Mouse (Mus musculus) heart, adult 2 months (tissue): ENCODE results near the gene Gm49405. TPM values are rescaled to one million over a fixed set of nuclear protein-coding genes. Genes with fewer than 3 reads are reported as not detected.
"Not testable (repeated sequence)": the region's sequence is repeated elsewhere in the genome, so short reads cannot be mapped to it uniquely, and the experiment has no call there.

ENCODE experiments used
- DNase-seq, 2 experiments: peaks; one replicate each; pipeline ENCODE4 v3.0.0; 2021
- H3K27ac ChIP-seq: fragments of 200-600 bp; 2 replicates; pipeline ENCODE4 v1.8.1; 2022
- H3K27me3 ChIP-seq: fragments of 200-500 bp; 2 replicates; pipeline ENCODE4 v1.6.1; 2012; ENCODE audit warnings: mild to moderate bottlenecking, low read length, inconsistent platforms, mixed read lengths; ENCODE audit not compliant: control insufficient read depth, insufficient read depth
- H3K36me3 ChIP-seq: fragments of 200-500 bp; 2 replicates; pipeline ENCODE4 v1.6.1; 2012; ENCODE audit warnings: low read length, inconsistent platforms; ENCODE audit not compliant: control insufficient read depth, insufficient read depth
- H3K4me1 ChIP-seq: fragments of 200-500 bp; 2 replicates; pipeline ENCODE4 v1.6.1; 2011; ENCODE audit warnings: low read length; ENCODE audit not compliant: control insufficient read depth, insufficient read depth
- H3K4me3 ChIP-seq: fragments of 200-600 bp; 2 replicates; pipeline ENCODE4 v1.8.1; 2022
- H3K79me2 ChIP-seq: fragments of 200-500 bp; replicated peaks from 2 replicates; pipeline ENCODE4 v1.6.1; 2012; ENCODE audit warnings: mild to moderate bottlenecking, inconsistent platforms, low read length, moderate library complexity, mixed read lengths; ENCODE audit not compliant: control insufficient read depth, insufficient read depth
- H3K9ac ChIP-seq: fragments of 200-500 bp; 2 replicates; pipeline ENCODE4 v1.6.1; 2012; ENCODE audit warnings: low read depth, mild to moderate bottlenecking, control low read depth, inconsistent platforms, low read length, mixed read lengths
- CTCF ChIP-seq: fragments of 200-600 bp; IDR thresholded peaks from 2 replicates; pipeline ENCODE4 v1.8.1; 2022; ENCODE audit warnings: antibody characterized with exemption, mild to moderate bottlenecking, moderate library complexity
- EP300 ChIP-seq: fragments of 200-500 bp; IDR thresholded peaks from 2 replicates; pipeline ENCODE4 v1.6.1; 2011; ENCODE audit warnings: low read depth, low read length, control low read depth; ENCODE audit not compliant: insufficient read depth
- POLR2A ChIP-seq: fragments of 200-500 bp; IDR thresholded peaks from 2 replicates; pipeline ENCODE4 v1.6.1; 2011; ENCODE audit warnings: mild to moderate bottlenecking, low read depth, low read length, control low read depth; ENCODE audit not compliant: insufficient read depth
- WGBS: fragments of 180-500 bp; shearing (Covaris S2); methylation state at CpG from one replicate; pipeline ENCODE4 v1.1.7; 2018; 5-methylcytosine and 5-hydroxymethylcytosine counted together
- intact Hi-C: fragments of 180-260 bp; cut with DNase I; formaldehyde crosslinking; loops from one replicate; pipeline ENCODE4 v1.15.1; 2025
- polyA plus RNA-seq: library from polyadenylated mRNA; depleted of rRNA; stranded (reverse); fragments of >200 nt; gene quantifications from 2 replicates; pipeline ENCODE4 v1.2.3, GENCODE M21; 2012
- total RNA-seq, 2 experiments: library from RNA; stranded (reverse); gene quantifications; 2 replicates each; pipeline ENCODE4 v1.2.3; 2021

Gene Gm49405
- total and polyA plus RNA-seq, 3 experiments, result 1.0 to 11.0 (median 1.7) TPM

DNA sequence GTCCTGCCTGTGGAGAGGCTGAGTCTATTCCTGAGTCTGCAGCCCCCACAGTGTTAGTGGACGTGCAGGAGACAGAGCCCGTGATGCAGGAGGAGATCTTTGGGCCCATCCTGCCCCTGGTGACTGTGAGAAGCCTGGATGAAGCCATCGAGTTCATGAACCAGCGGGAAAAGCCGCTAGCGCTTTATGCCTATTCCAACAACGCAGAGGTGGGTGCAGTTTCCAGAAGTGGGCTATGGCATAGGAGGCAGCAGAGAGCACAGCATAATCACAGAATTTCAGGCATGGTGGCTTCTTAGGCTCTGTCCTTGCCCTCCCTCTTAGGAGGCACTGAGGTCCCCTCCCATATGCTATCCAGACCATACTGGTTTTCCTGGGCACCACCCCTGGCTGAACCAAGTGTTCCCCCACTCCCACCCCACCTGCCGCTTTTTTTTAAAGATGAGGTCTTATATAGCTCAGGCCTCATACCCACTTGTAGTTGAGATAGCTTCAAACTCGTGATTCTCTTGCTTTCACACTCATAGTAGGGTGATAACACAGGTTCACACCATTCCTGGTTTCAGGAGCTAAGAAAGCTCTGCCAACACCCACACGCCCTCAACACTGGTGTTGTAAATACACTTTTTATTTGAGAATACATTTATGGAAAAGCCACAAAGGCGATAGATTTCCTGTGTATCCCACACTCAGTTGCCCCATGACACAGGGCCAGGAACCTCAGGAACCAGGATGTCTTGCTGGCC, 33.9 kb upstream of the Gm49405 start:
- no peaks in the 10 kb centered on the region for H3K27me3 ChIP-seq
- no peak overlapping the region for H3K9ac ChIP-seq
- no peak overlapping the region for H3K4me3 ChIP-seq
- no peak for DNase-seq
- no peaks in the 10 kb centered on the region for H3K36me3 ChIP-seq
- 70% methylated on average over 11 of the region's 11 CpGs for whole genome bisulfite sequencing
- TF ChIP-seq EP300, result no peak
- TF ChIP-seq CTCF, result peak; percentile 11; the same call in 1 of the 2 replicates
- H3K4me1 ChIP-seq, result no peaks in the 10 kb centered on the region
- intact Hi-C loops, result no loop called here
- no peaks in the 10 kb centered on the region for H3K79me2 ChIP-seq
- no peak overlapping the region for H3K27ac ChIP-seq

DNA sequence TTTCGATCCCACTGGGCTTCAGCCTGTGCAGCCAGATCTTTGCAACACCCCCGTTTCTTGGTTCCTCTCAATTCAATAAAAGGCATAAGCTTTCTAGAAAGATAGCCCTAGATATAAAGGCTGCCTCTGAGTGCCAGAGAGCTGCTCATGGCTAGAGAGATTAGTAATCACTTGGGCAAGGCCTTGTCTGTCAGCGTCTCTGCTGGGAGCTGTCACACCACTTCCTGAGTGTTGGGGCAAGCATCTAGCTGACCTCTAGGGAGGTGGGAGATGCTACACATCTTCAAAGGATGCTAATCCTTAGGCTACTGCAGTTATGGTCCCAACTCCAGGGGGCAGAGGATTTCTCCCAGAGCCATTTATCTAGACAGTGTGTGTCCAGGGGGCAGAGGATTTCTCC, 33.2 kb upstream of the Gm49405 start:
- intact Hi-C loops, result no loop called here
- no peak for DNase-seq
- Histone ChIP-seq H3K79me2 (no peaks in the 10 kb centered on the region), H3K4me3 (no peak overlapping the region), H3K4me1 (no peaks in the 10 kb centered on the region), H3K27ac (no peak overlapping the region), H3K27me3 (no peaks in the 10 kb centered on the region), H3K9ac (no peak overlapping the region), H3K36me3 (no peaks in the 10 kb centered on the region)
- WGBS, result 43% methylated on average over 3 of the region's 3 CpGs
- TF ChIP-seq POLR2A, result no peak
- no peak for TF ChIP-seq EP300
- TF ChIP-seq CTCF, result no peak

DNA sequence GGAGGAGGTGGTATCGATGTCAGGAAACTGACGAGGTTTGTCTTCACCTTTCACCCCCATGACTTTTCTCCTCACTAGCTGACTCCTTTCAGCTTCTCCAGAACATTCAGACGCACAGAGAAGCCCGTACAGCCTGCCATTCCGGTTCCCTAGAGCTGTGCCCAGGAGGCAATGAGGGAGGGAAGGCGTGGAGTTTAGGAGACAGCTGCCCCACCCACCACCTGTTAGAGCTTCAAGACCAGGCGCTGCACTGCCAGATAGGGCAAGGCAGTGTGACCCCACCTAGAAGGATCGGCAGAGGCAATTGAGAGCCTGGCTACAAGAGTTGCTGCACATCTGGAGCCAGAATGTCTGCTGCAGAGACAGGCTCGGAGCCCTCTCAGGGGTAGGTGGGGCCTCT, 28.2 kb upstream of the Gm49405 start, which contains the start of gene Aldh3b2:
TSS of gene Aldh3b2 (plus strand) at position 100 of the 400 bp plus-strand sequence.
- Histone ChIP-seq H3K36me3 (no peaks in the 10 kb centered on the region), H3K27me3 (no peaks in the 10 kb centered on the region), H3K9ac (no peak within 1 kb of the TSS), H3K79me2 (no peaks in the 10 kb centered on the region), H3K27ac (no peak within 1 kb of the TSS), H3K4me3 (no peak within 1 kb of the TSS), H3K4me1 (no peaks in the 10 kb centered on the region)
- TF ChIP-seq EP300 (no peak), CTCF (no peak), POLR2A (no peak)
- intact Hi-C loops, result no loop called here
- 63% methylated on average over 9 of the region's 9 CpGs for WGBS
- no peak for DNase-seq

DNA sequence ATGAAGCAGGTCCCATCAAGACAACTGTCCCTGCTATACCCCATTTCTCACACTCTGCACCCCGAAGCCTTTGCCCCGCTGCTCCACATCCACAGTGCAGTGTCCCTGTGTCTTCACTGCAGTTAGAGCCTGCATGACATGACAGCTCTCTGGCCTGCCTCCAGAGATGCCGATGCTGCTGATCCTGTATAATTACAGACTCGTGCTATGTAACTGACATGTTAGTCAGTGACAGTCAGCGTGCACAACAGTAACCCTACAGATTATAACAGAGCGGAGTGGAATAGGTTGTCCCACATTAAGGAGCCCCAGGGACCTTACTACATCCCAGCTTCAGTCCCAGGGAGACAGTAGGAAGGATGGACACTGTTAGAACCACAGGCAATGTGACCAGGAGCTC, 25.8 kb upstream of the Gm49405 start:
- H3K4me3 ChIP-seq, H3K9ac ChIP-seq, H3K27ac ChIP-seq, H3K27me3 ChIP-seq, DNase-seq, H3K79me2 ChIP-seq, H3K36me3 ChIP-seq, H3K4me1 ChIP-seq, intact Hi-C loops: not testable (repeated sequence)
- WGBS, result 81% methylated on average over 6 of the region's 6 CpGs

DNA sequence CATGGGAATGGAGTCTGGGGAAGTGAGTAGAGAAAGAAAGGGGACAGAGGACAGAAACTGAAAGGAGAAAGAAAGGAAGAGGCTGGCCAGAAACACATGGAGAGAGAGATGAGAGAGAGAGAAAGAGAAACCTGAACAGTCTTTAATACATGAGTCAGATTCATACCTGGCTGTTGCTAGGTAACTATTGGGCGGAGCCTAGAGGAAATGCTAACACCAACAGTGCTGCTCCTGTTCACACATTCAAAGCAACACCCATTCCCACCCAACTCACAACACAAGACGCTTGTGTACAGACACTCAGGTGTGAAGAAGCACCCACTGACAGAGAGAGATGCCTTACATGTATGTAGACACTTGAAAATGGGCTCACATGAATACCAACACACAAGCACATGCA, 24.6 kb upstream of the Gm49405 start:
- Histone ChIP-seq H3K27ac (no peak overlapping the region), H3K79me2 (no peaks in the 10 kb centered on the region), H3K36me3 (no peaks in the 10 kb centered on the region), H3K9ac (no peak overlapping the region), H3K27me3 (no peaks in the 10 kb centered on the region), H3K4me3 (no peak overlapping the region), H3K4me1 (peaks cover 1% of the 10 kb centered on the region; the same call in 1 of the 2 replicates)
- intact Hi-C loops, result no loop called here
- no peak for TF ChIP-seq CTCF
- TF ChIP-seq EP300, result no peak
- no peak for TF ChIP-seq POLR2A
- WGBS, result 79% methylated on average over 2 of the region's 2 CpGs
- no peak for DNase-seq

DNA sequence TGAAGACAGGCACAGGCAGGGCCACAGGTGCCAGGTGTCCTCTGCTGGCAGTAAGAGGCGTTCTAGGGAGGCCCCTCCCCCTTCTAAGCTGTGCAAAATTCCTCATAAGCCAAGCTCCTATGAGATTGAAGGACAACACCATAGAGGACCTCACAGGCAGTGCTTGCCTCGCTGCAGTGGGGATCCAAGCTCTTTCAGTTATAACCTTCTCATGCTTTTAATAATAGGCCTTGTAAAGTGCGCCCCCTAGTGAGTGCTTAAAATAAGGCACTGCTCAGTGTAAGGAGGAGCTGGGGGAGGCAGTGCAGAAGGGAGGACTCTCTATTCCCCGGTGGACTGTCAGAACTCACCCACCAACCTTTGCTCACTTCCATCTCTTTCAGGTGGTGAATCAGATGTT, 20.1 kb upstream of the Gm49405 start:
- no peak overlapping the region for H3K27ac ChIP-seq
- intact Hi-C loops, result loop anchor here (1.0 to 10.0 kb wide), 5 partner anchors 34 to 376 kb away; partner anchors contain the start of gene Chka
- no peaks in the 10 kb centered on the region for H3K79me2 ChIP-seq
- peak; percentile 65 to 67 for DNase-seq
- TF ChIP-seq CTCF (peak; percentile 93), EP300 (no peak), POLR2A (no peak)
- 11% methylated on average over 4 of the region's 4 CpGs for whole genome bisulfite sequencing
- peaks cover 10% of the 10 kb centered on the region for H3K4me1 ChIP-seq
- H3K9ac ChIP-seq, result no peak overlapping the region
- no peaks in the 10 kb centered on the region for H3K27me3 ChIP-seq
- H3K4me3 ChIP-seq, result no peak overlapping the region
- no peaks in the 10 kb centered on the region for H3K36me3 ChIP-seq
